Mouse (Mus musculus) common myeloid progenitor, adult 5-6 weeks (primary cell): ENCODE data around the gene Rgs8. TPM values are rescaled to one million over a fixed set of nuclear protein-coding genes. Genes with fewer than 3 reads are reported as not detected.

Experiments used
- ATAC-seq: replicated peaks from 2 replicates; pipeline ENCODE4 v1.8.0; 2016; ENCODE audit warnings: low read depth, mild to moderate bottlenecking, moderate TSS enrichment, inconsistent platforms; ENCODE audit not compliant: poor library complexity, severe bottlenecking
- total RNA-seq: library from RNA; stranded (forward); fragments of 200-1000, 187-1606 nt; gene quantifications from 2 replicates; pipeline ENCODE4 v1.2.3, GENCODE M21; 2017

Rgs8 gene
- total RNA-seq = 0.05 and 0.34 TPM in 2 replicates

GRCm38 (mm10) chr1:153652938-153653623 lies at the start of gene Rgs8:
Gene Rgs8 (plus strand): TSS chr1:153653025.
- ATAC-seq = peak; percentile 67

GRCm38 (mm10) chr1:153617340-153617830 lies 35.4 kb upstream of the Rgs8 start:
- peak; percentile 60 for ATAC-seq

DNA sequence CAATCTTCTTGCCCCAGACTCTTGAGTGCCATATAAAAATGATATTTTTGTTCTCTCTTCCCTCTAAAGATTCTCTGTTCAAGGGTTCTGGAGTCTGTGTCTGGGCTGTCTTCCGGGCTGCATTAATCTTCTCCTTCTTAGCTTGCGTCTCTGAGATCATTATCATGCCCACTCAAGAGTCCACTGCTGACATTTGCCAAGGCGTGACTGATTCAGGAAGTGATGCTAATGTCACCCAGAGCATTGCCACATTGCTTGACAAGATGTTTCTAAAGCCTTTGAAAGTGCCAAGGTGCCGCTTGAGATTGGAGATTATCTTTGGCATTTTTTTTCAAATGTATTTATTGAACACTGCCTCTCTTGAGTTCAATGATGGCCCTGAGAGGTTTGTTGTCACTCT lies 29.8 kb upstream of the Rgs8 start:
- ATAC-seq = peak; percentile 87

DNA sequence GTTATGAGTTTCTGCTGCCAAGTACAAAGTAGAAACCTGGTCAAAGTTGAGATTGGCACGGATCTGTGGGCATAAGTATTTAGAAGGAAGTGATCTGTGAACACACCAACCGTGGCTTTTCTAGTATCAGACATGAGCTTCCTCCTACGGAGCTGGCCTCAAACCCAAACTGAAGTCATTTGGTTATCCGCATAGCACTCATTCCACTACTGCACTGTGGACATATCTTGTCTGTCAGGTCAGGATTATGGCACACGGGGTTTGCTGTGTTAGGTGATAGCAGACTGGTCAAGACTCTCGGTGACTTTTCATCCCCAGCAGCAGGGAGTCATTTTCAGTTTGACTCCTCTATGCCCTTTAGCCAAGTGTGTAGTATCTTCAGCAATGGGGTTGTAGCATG lies 20.1 kb upstream of the Rgs8 start:
- peak; percentile 63 for ATAC-seq

GRCm38 (mm10) chr1:153635056-153635455 lies 17.8 kb upstream of the Rgs8 start:
- peak; percentile 73 for ATAC-seq

DNA sequence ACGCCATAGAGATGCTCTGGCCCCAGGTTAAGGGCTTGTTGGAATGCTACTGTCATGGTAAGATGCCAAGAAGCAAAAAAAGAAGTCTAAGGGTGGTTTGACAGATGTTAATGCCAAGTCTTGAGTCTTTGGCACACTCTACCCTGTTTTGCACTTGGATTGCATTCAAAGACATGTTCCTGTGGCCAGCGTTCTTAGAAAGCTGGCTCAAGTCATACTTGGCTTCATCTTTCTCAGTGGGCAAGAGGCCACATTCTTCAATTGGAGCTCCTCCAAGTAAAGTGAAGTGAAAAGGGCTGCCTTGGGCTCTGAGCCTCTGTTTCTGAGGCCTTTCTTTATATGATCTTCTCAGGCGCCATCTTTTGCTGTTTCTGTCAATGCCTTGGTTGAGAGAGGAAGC lies 17.3 kb upstream of the Rgs8 start:
- no peak for ATAC-seq

- ATAC-seq = no peak
Measured at GRCm38 (mm10) chr1:153636821-153637220, 16.0 kb upstream of the Rgs8 start.

- 0 out of 2 replicates have a peak, but pooled peaks have one; percentile 32 for ATAC-seq
Measured at GRCm38 (mm10) chr1:153641492-153641939, 11.3 kb upstream of the Rgs8 start.

DNA sequence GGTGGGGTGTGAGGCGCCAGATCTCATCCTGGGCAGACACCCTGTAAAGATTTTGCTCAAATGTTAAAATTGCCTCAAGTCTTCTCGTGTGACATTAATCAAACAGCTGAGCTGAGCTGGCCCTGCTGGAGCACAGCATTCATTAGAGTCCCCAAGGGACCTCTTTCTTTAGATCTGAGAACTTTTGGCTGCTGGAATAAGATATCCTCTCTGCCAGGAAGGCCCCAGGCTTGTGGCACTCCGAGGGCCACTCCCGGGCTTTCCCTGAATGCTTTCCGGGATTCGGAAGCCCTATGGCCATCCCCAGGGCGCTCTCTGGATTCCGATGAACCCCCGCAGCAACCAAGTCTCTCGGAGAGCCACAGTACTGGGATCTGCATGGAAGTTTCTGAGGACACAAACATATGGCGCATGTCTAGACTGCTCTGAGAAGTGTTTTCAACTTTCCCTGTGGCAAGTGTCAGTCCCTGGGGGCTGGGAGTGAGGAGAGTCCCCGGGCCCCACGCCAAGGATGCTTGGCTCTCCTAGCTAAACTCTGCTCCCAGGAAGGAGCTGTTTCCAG lies 10.8 kb upstream of the Rgs8 start:
- no peak for ATAC-seq

DNA sequence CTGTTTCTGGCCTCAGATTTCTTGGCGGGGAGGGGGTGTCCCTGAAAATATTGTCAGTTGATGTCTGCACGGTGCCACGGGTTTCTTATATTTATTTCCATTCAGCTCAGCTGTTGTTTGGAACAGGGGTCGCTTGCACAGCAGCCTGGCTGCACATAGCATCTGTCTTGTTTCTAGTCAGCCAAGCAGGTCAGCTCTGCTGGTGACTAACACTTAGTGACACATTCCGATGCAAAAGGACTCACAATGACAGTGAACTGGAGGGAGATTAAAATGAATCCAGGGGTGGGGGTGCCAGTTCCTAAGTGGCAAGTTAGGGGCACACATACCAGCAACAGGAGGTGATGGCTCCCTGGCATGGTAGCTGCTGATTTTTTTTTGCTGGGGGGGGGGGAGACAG lies 849 bp downstream of the Rgs8 start:
- ATAC-seq = no peak

DNA sequence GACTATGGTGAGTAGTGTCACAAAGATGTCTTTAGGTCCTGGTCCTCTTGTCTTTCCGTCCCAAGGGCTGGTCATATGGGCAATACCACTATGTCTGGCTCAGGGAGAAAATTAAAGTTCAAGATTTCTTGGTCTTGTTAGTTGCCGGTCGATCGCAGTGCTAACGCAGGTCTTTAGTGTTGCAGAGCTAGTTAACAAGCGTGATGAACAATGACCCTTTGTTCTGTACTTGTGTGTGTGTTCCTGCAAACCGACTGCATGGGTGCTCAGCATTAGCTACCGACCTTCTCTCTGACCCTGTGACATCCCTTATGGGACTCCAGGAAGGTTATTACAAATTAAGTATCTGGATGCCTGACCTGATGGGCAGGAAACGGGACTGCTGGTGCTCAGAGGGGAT lies 6.8 kb downstream of the Rgs8 start:
- ATAC-seq = no peak

DNA sequence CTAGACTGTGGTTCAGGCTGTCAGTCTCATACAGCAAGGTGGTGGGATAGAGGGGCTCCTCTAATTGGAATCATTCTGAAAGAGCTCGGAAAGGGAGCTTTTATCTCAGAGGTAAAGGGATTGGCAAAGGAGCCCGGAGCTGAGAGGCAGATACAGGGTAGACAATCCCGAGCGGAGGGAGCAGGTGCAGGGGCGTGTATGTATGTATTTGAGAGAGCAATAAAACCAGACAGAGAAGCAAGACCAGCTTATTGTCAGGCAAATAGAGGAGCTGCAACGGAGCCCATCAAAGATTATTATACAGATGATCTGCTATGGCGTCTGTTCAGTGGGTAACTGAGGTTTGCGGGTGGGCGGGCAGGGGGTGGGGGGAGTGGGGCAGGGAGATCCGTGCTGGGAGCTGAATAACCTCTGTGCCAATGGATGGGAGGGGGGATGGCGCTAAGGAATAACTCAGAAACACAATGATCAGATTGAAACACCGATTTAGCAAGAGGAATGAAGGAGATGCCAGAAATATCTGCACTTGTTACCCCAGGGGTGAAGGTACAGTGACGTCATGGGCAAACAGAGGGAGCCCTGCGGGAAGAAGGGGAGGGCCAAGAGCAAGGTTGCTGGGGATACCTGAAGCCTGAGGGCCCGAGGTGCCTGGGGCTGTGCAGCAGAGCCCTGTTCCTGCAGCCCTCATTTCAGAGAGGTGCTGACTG lies 8.3 kb downstream of the Rgs8 start:
- no peak for ATAC-seq

DNA sequence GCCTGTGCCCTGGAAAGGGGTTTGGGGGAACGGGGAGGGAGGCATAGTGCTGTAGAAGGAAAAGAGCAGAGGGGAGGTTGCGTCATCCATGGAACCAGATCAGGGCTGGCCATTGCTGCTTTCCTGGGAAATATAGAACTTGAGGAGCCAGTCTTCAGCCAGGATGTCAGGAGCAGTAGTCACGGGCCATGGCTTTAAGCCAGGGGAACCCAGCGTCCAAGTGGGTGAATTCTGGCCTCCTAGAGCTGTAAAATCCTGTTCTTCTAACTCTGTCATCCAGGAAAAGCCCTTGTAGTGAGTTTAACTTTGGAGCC lies 8.8 kb downstream of the Rgs8 start:
- no peak for ATAC-seq

DNA sequence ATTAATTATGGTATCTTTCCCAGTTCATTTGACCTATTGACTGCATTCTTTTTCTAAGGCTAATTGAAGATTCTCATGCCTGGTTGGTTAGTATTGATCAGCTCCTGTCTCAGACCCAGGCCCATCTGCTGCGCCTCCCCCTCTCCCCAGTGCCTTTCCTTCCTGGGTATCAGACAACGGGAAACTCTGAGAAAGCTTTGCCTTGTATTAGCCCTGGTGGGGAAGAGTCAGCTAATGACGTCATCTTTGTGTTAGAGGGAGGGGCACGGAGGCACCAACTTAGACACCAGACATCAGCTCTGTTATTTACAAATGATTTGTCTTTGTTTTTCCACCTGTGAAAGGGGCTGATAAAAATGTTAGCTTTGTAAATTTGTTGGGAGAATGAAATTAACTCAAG lies 9.5 kb downstream of the Rgs8 start:
- no peak for ATAC-seq

GRCm38 (mm10) chr1:153665066-153665715 lies 12.4 kb downstream of the Rgs8 start:
- no peak for ATAC-seq

- no peak for ATAC-seq
Measured at GRCm38 (mm10) chr1:153666236-153666635, 13.4 kb downstream of the Rgs8 start.

GRCm38 (mm10) chr1:153667244-153667727 lies 14.5 kb downstream of the Rgs8 start:
- peak; percentile 79 for ATAC-seq

DNA sequence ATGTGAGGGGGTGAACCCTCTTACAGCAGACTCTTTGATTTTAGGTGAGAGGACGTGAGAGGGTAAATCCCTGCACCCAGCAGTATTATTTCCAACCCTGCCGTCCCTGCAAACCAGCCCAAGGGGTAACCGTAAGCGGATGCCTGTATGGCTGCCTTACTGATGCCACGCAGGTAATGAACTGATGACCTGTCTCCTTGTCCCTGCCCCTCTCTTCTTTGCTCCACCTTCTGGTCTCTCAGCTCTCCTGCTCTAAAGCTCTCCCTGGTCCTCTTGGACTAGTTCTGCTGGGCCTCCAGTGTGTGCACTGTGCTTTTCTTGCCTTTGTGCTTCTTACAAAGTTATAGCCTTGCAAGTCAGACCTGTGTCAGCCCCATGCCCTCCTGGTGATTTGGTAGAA lies 15.0 kb downstream of the Rgs8 start:
- ATAC-seq = no peak

- no peak for ATAC-seq
Measured at GRCm38 (mm10) chr1:153669086-153669485, 16.3 kb downstream of the Rgs8 start.

- no peak for ATAC-seq
Measured at GRCm38 (mm10) chr1:153669728-153670127, 16.9 kb downstream of the Rgs8 start.

DNA sequence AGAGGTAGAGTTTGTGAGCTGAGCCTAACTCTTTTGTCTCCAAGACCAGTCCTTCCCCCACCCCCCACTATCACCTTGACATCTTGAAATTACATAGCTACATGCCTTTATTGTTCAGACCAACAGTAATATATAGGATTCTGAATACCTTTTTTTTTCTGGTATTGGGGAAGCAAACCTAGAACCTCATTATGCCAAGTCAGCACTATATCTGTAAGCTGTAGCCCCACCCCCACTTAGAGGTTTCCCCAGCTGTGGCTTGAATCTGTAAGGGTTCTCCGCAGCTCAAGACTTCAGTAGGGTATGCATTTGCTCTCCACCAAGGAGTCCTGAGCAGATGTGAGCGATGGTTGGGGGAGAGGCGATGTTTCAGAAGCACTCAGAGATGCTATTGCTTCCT lies 18.5 kb downstream of the Rgs8 start:
- ATAC-seq = no peak
